Mouse (Mus musculus) myocyte (in vitro differentiated cells): ENCODE results near the gene Stpg4. TPM values are rescaled to one million over a fixed set of nuclear protein-coding genes. Genes with fewer than 3 reads are reported as not detected.

Experiments used
- H3K27me3 ChIP-seq: one replicate; pipeline ENCODE4 v1.6.1; 2011; ENCODE audit not compliant: control insufficient read depth, insufficient read depth, insufficient read length
- H3K36me3 ChIP-seq: one replicate; pipeline ENCODE4 v1.6.1; 2011; ENCODE audit not compliant: control insufficient read depth, insufficient read depth
- H3K4me2 ChIP-seq: one replicate; pipeline ENCODE4 v1.6.1; 2011; ENCODE audit warnings: low read depth, control low read depth
- H3K4me3 ChIP-seq: one replicate; pipeline ENCODE4 v1.5.1; 2011; ENCODE audit warnings: mild to moderate bottlenecking, control low read depth, moderate library complexity
- H3K79me2 ChIP-seq: one replicate; pipeline ENCODE4 v1.6.1; 2011; ENCODE audit not compliant: control insufficient read depth, insufficient read depth
- H3ac ChIP-seq: one replicate; pipeline ENCODE4 v1.6.1; 2011; ENCODE audit not compliant: control insufficient read depth, insufficient read length
- CEBPB ChIP-seq: IDR thresholded peaks from 2 replicates; pipeline ENCODE4 v1.6.1; 2011; ENCODE audit warnings: mild to moderate bottlenecking, moderate library complexity; ENCODE audit not compliant: poor library complexity, insufficient read depth, severe bottlenecking
- E2F4 ChIP-seq: IDR thresholded peaks from one replicate; pipeline ENCODE4 v1.6.1; 2011; ENCODE audit warnings: mild to moderate bottlenecking, control low read depth, moderate library complexity; ENCODE audit not compliant: insufficient read depth
- MAX ChIP-seq: IDR thresholded peaks from one replicate; pipeline ENCODE4 v1.6.1; 2011; ENCODE audit warnings: low read depth, mild to moderate bottlenecking, control low read depth
- MYOD1 ChIP-seq, 3 experiments: IDR thresholded peaks; one replicate each; pipeline ENCODE4 v1.6.1; 2011; ENCODE audit warnings: control low read depth in 2 of 3, low read depth in 2 of 3, mild to moderate bottlenecking in 2 of 3, moderate library complexity in 1 of 3; ENCODE audit not compliant: insufficient read length in 2 of 3, control insufficient read depth in 1 of 3
- MYOG ChIP-seq, 3 experiments: IDR thresholded peaks; one replicate each; pipeline ENCODE4 v1.6.1; 2011; ENCODE audit warnings: control low read depth in 2 of 3, low read depth in 2 of 3, mild to moderate bottlenecking in 2 of 3; ENCODE audit not compliant: insufficient read length in 2 of 3, control insufficient read depth in 1 of 3, insufficient read depth in 1 of 3
- POLR2A ChIP-seq: IDR thresholded peaks from one replicate; pipeline ENCODE4 v1.6.1; 2011; ENCODE audit warnings: low read depth, mild to moderate bottlenecking, control low read depth, moderate library complexity; ENCODE audit not compliant: insufficient read length
- POLR2AphosphoS2 ChIP-seq: IDR thresholded peaks from one replicate; pipeline ENCODE4 v1.6.1; 2011; ENCODE audit warnings: low read depth, control low read depth; ENCODE audit not compliant: insufficient read length
- REST ChIP-seq: IDR thresholded peaks from one replicate; pipeline ENCODE4 v1.6.1; 2011; ENCODE audit warnings: mild to moderate bottlenecking, control low read depth, moderate library complexity; ENCODE audit not compliant: insufficient read depth, insufficient read length
- SRF ChIP-seq: IDR thresholded peaks from one replicate; pipeline ENCODE4 v1.6.1; 2011; ENCODE audit warnings: low read depth; ENCODE audit not compliant: control insufficient read depth, insufficient read length
- TCF12 ChIP-seq: IDR thresholded peaks from one replicate; pipeline ENCODE4 v1.6.1; 2011; ENCODE audit warnings: mild to moderate bottlenecking, control low read depth; ENCODE audit not compliant: poor library complexity, insufficient read depth, severe bottlenecking
- TCF3 ChIP-seq: IDR thresholded peaks from one replicate; pipeline ENCODE4 v1.6.1; 2011; ENCODE audit warnings: low read depth, control low read depth; ENCODE audit not compliant: insufficient read length
- USF1 ChIP-seq: IDR thresholded peaks from one replicate; pipeline ENCODE4 v1.6.1; 2011; ENCODE audit warnings: low read depth, mild to moderate bottlenecking, control low read depth, moderate library complexity
- polyA plus RNA-seq: library from polyadenylated mRNA; unstranded; fragments of >200 nt; fragmentation: generic; extraction: Trizol; gene quantifications from one replicate; pipeline ENCODE4 v1.2.1, GENCODE M21; 2012; ENCODE audit warnings: missing spikeins

Stpg4 gene
- polyA plus RNA-seq, 1 experiment, result not detected

DNA sequence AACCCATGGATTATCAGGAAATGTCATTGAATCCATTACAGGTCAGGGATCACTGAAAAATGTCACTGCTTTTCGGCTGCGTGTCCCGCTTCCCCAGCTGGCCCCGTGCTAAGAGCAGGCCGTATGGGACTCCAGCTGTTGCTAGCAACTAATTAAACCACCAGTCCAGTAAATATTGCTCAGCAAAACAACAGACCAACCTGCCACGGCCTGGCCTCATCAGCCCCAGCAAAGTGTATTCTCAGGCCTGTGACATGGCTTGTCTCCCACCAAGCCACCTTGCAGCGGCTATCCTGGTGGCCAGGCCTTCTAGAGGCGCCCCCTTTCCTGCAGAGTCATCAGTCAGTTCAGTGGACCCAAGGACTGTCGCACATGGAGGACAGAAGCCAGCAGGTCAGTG lies 78.0 kb downstream of the Stpg4 start:
- H3ac ChIP-seq, result no peak overlapping the region
- TF ChIP-seq MAX (no peak), MYOD1 (IDR thresholded peaks at IDR 0.05; ENCODE audit: control insufficient read depth in 1 of 3, insufficient read length in 2 of 3, low read depth in 2 of 3) (no peak), USF1 (no peak), SRF (no peak), REST (no peak), E2F4 (no peak)
- H3K4me2 ChIP-seq, result no peak overlapping the region
- no peaks in the 10 kb centered on the region for H3K79me2 ChIP-seq
- H3K36me3 ChIP-seq, result no peaks in the 10 kb centered on the region
- no peaks in the 10 kb centered on the region for H3K27me3 ChIP-seq
- H3K4me3 ChIP-seq, result no peak overlapping the region

DNA sequence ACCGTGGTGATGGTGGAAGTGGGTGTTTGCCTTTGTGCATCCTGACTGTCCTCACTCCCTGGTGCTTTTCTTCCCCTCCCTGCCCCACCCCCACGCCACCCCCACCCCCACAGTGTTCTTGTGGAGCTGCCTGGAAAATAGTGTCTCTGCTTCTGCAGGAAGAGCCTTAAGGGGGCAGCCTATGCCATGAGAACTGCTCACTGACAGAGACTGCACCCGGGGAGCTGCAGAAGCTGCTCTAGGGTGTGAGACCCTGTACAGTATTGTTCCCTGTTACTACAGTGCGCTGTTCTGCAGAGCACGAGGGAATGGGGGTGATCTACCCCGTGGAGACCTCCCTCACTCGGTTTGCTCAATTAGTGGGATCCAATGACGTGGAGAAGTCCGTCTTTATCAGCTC lies 78.5 kb downstream of the Stpg4 start:
- Histone ChIP-seq H3ac (no peak overlapping the region), H3K4me2 (no peak overlapping the region), H3K36me3 (no peaks in the 10 kb centered on the region), H3K4me3 (no peak overlapping the region), H3K27me3 (no peaks in the 10 kb centered on the region), H3K79me2 (no peaks in the 10 kb centered on the region)
- TF ChIP-seq TCF3 (no peak), CEBPB (no peak), E2F4 (no peak), TCF12 (no peak), REST (no peak), MYOD1 (IDR thresholded peaks at IDR 0.05; ENCODE audit: control insufficient read depth in 1 of 3, insufficient read length in 2 of 3, low read depth in 2 of 3) (no peak), POLR2A (no peak), MYOG (IDR thresholded peaks at IDR 0.05; ENCODE audit: control insufficient read depth in 1 of 3, insufficient read depth in 1 of 3, insufficient read length in 2 of 3, low read depth in 2 of 3) (no peak), SRF (no peak), USF1 (no peak), MAX (no peak)

DNA sequence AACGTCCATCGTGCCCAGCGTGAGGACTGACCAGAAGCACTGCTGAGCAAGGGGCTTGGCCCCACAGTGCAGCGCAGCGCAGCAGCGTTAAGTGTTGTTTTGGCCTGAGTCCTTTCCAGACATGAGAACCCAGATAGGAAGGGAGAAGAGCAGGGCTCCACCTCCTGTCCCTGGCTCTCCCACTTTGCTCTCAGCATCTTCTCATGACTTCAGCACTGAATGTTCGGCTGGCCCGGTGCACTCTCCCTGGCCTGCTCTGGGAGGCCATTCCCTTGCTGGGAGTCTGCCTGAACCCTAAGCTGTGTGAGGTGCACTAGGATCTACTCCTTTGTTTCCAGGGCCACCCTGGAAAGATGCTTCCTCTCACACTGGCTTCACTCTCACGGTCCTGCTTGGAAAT lies 79.2 kb downstream of the Stpg4 start:
- Histone ChIP-seq H3K4me3 (no peak overlapping the region), H3ac (no peak overlapping the region), H3K36me3 (no peaks in the 10 kb centered on the region), H3K4me2 (no peak overlapping the region), H3K79me2 (no peaks in the 10 kb centered on the region), H3K27me3 (no peaks in the 10 kb centered on the region)
- TF ChIP-seq MAX (no peak), REST (no peak), SRF (no peak), TCF12 (no peak), MYOG (IDR thresholded peaks at IDR 0.05; ENCODE audit: control insufficient read depth in 1 of 3, insufficient read depth in 1 of 3, insufficient read length in 2 of 3, low read depth in 2 of 3) (no peak)

DNA sequence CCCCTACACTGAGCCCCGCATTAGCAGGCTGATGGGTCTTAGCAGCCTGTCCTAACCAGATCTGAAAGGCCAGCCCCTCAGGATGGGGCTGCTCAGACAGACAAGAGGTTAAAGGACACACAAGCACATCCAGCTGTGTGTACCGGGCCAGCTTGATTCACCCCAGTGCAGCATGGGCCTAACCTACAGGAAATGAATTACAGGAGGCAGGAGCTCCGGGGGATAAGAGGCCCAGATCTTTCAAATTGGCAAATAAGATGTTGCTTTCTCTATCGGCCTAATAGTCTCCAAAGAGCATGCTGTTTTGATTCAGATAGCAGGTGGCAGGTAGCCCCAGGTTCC lies 82.3 kb downstream of the Stpg4 start:
- Histone ChIP-seq H3K4me3 (no peak overlapping the region), H3K36me3 (peaks cover 3% of the 10 kb centered on the region), H3K4me2 (no peak overlapping the region), H3K79me2 (no peaks in the 10 kb centered on the region), H3ac (no peak overlapping the region), H3K27me3 (no peaks in the 10 kb centered on the region)
- TF ChIP-seq E2F4, result no peak
- TF ChIP-seq TCF12, result no peak
- TF ChIP-seq TCF3, result no peak
- TF ChIP-seq CEBPB, result no peak
- no peak for TF ChIP-seq POLR2A
- no peak for TF ChIP-seq MYOG (IDR thresholded peaks at IDR 0.05; ENCODE audit: control insufficient read depth in 1 of 3, insufficient read depth in 1 of 3, insufficient read length in 2 of 3, low read depth in 2 of 3)
- no peak for TF ChIP-seq USF1

DNA sequence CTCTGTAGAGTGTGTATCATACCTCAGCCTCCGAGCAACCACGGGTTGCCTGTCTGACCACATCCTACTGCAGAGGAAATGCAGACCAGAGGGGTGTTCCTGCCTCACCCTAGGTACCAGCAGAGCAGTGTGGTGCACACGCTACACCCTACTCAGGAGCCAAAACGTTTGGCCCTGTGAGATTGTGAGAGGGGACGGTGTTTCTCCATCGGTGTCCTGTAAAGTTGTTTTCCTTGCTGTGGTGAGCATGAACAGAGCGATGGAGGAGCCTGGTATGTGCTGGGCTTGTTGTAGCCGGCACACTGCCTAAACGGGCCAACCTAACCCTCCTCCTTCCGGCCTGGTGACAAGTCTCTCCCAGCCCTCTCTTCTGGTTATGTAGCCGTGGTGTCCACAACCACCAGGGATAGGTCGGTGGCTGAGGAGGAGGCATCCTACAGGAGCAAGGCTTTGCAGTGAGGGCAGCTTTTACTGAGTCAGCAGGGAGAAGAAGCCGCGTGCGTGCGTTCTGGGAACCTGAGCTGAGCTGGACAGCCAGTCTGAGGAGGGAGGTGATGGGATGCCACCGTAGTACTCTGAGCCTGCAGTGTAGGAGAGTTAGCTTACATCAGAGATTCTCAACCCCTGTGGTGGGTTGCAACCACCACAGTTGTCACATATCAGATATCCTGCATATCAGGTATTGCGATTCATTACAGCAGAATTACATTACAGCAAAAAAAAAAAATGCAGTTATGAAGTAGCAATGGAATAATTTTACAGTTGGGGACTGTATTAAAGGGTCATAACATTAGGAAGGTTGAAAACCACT lies 82.9 kb downstream of the Stpg4 start:
- no peaks in the 10 kb centered on the region for H3K27me3 ChIP-seq
- TF ChIP-seq POLR2AphosphoS2, result no peak
- peak in 1 of 3 experiments; percentile 10 for TF ChIP-seq MYOG (IDR thresholded peaks at IDR 0.05; ENCODE audit: control insufficient read depth in 1 of 3, insufficient read depth in 1 of 3, insufficient read length in 2 of 3, low read depth in 2 of 3)
- peak; percentile 60; the same call in 1 of the 2 replicates for TF ChIP-seq CEBPB
- peaks cover 3% of the 10 kb centered on the region for H3K36me3 ChIP-seq
- H3K79me2 ChIP-seq, result no peaks in the 10 kb centered on the region
- no peak overlapping the region for H3ac ChIP-seq
- H3K4me3 ChIP-seq, result no peak overlapping the region
- no peak overlapping the region for H3K4me2 ChIP-seq
